Mouse (Mus musculus): ENCODE results near the gene Eya4.
A peak's percentile ranks its signal among the peaks of the same experiment; 100 is the strongest.

Gene Eya4

DNA sequence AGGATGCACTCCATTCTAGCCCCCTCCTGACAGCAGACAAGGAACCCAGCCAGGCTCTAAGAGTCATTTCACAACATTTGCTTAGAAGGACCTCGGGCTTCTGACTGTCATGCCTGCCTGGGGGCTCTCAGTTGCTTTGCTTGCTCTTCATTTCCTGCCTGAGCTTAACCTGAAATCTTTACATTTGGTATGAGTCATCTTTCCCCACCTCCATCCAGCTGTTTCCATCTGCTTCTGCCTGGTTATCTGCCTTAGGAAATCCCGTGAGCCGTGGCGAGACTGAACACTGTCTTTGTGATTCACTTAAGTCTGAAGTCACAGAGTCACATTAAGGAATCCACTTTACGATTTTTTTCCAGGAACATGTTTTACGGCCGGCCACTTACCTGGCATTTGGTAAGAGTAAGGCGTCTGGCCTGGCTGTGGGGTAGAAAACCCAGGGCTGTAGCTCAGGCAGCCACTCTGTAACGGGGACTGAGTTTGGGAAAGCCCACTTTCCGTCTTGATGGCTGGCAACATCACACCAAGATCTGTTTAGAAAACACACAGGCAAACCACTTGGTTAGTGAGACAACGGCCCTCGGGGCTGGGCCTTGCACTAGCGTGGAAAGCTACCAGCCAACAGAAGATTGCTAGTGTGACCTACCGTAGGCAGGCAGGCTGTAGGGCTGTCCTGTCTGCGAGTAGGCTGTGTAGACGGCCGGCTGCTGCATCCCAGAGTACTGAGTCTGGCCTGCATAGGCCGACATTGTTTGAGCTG lies 193.5 kb downstream of the Eya4 start:
- DNase-seq (ENCODE audit: low spot score in 2 of 2): no peak

- no peak for DNase-seq (ENCODE audit: low spot score in 2 of 2)
These were observed 200.2 kb downstream of the Eya4 start for GRCm38 (mm10) chr10:23150401-23150800.

DNA sequence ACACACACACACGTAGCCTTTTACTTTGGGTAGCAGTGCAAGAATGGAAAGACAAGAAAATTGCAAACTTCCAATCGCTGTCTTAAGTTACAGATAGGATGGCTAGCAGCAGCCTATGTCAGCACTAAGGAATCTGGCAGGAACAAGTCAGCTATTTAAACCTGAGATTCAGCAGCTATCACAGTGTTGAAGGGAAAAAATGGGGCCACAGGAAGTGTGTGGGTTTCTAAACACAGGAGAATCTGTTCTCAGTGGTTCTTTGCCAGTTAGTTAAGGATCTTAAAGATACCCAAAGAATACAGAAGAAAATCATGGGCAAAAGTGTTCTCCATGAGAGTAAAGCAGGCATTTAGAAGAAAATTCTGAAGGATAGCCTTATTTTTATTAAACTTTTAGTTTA lies 206.0 kb downstream of the Eya4 start:
- DNase-seq (ENCODE audit: low spot score in 2 of 2): no peak

DNA sequence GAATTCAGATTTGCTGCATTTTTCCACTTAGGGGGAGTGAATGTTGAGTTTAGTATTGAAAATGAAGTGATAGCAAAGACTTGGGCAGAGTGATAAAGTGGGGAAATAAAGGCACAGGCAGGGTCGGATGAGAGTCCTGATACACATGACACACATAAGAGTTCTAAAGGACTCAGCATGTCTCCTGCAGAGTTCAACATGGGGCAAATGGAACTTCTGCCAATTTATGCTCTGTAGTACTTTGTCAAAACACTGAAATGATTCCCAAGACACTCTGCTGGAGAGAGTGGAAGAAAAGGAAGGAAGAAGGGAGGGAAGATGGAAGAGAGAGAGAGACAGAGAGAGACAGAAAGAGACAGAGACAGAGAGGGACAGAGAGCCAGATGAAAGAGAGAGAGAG lies 222.6 kb downstream of the Eya4 start:
- DNase-seq (ENCODE audit: low spot score in 2 of 2): no peak

GRCm38 (mm10) chr10:23127151-23127550 lies 223.4 kb downstream of the Eya4 start:
- DNase-seq (ENCODE audit: low spot score in 2 of 2): no peak

- DNase-seq (ENCODE audit: low spot score in 2 of 2): no peak
These were observed 224.1 kb downstream of the Eya4 start for GRCm38 (mm10) chr10:23126529-23126928.

DNA sequence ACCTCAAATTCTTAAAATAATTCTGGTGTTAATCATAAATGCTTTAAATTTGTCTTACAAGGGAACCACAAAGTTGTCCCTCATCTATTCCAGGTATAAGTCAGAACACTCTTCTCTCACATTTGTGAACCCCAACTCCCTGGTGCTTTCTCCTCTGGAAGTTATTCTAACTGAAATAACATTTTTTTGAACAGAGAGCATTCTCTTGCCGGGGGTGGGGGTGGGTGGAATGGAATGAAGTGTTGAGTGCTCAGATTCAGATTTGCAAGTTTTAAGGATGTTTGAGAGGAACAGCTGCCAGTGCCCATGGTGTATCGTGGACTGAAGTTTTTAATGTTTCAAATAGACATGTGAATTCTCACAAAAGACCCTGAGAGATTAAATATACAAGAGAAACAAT lies 230.1 kb downstream of the Eya4 start:
- DNase-seq (ENCODE audit: low spot score in 2 of 2): no peak

DNA sequence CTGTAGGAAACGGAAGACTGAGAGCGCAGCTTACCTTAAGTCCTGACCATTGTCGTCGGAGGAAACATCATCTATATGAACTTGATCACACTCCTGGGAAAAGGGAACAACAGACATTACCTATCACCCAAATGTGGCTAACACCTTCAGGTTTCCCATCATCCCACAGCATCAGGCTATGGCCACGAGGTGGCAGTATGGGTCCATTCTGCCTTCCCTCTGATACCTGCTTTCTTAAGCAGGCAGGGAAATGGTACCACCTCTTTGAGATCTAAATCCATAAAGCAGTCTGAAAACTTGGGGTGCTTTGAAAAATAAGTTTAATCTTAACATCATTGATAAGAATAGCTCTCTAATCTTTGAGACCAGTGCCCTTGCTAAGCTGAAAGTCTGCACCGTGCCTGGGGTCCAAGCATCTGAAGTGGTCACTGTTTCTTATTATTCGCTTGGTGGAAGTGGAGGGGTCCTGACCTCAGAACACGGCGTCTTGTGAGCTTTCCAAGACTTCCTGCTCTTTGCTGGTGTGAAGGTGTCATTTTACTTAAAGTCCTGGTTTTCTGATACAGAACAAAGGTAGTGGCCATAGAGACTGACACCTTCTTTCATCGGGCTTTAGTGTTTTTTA lies 233.7 kb downstream of the Eya4 start:
- DNase-seq (ENCODE audit: low spot score in 2 of 2): peak; percentile 80

DNA sequence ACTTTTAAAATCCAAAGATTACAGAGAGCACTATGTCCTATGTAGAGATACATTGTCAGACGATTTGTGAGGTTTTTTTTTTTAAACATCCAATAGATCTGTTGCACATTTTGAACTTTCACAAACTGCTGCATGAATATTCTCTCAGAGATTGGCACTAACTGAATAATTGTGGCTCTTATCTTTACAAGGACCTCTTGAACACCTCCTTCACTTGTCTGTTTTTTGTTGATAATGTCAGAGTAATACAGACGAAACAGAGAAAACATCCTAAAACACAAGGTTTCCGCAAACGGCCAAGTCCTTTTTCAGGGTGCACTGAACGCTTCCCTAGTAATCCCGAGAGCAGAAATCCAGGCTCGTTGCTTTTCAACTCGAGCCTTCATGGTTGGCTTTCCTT lies 234.5 kb downstream of the Eya4 start:
- DNase-seq (ENCODE audit: low spot score in 2 of 2): no peak

GRCm38 (mm10) chr10:23115321-23115720 lies 235.3 kb downstream of the Eya4 start:
- DNase-seq (ENCODE audit: low spot score in 2 of 2): no peak

GRCm38 (mm10) chr10:23108122-23108521 lies 242.5 kb downstream of the Eya4 start:
- no peak for DNase-seq (ENCODE audit: low spot score in 2 of 2)

DNA sequence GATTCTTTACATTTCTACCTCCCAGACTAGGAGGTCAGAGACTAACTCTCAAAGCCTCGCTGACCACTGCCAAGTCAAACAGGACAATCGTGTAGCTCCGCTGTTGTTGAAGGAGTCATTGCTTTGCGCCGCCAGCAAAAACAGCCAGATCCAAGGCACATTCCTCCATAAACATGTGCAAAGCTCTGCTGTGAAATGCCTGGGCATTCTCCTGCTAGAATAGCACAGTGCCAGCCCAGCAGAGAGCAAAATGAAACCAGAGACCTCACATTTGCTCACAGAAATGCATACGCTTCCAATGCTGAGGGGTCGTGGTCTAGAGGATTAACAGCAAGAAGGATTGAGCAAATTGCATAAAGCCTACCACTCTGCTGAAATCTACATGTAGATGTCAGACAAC lies 258.1 kb downstream of the Eya4 start:
- no peak for DNase-seq (ENCODE audit: low spot score in 2 of 2)

GRCm38 (mm10) chr10:23091552-23091951 lies 259.0 kb downstream of the Eya4 start:
- no peak for DNase-seq (ENCODE audit: low spot score in 2 of 2)

GRCm38 (mm10) chr10:23090323-23090722 lies 260.3 kb downstream of the Eya4 start:
- no peak for DNase-seq (ENCODE audit: low spot score in 2 of 2)

DNA sequence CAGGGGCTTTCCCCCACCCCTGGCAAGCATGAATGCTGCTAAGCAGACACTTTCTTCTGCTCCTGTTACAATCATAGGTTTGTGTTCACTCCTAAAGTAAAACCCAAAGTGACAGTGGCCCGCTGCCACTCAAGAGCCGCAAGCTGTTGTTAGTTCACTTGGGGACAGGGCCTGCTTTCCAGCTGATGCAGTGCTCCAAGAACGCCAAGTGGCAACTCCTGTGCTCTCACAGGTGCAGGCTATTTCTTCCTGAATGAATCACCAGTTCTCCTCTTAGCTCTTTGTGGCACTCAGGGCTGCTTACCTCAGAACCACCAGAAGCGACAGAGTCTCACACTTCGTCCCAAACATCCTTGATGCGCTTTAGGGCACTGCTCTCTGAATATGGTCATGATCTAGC lies 261.3 kb downstream of the Eya4 start:
- DNase-seq (ENCODE audit: low spot score in 2 of 2): no peak

- DNase-seq (ENCODE audit: low spot score in 2 of 2): no peak
These were observed 261.8 kb downstream of the Eya4 start for GRCm38 (mm10) chr10:23088764-23089163.

- peak; percentile 55 to 78 for DNase-seq (ENCODE audit: low spot score in 2 of 2)
These were observed 264.0 kb downstream of the Eya4 start for GRCm38 (mm10) chr10:23086352-23087215.

GRCm38 (mm10) chr10:23081548-23081828 lies 269.1 kb downstream of the Eya4 start:
- DNase-seq (ENCODE audit: low spot score in 2 of 2): no peak

- peak; percentile 80 to 88 for DNase-seq (ENCODE audit: low spot score in 2 of 2)
These were observed 269.6 kb downstream of the Eya4 start for GRCm38 (mm10) chr10:23080749-23081547.

DNA sequence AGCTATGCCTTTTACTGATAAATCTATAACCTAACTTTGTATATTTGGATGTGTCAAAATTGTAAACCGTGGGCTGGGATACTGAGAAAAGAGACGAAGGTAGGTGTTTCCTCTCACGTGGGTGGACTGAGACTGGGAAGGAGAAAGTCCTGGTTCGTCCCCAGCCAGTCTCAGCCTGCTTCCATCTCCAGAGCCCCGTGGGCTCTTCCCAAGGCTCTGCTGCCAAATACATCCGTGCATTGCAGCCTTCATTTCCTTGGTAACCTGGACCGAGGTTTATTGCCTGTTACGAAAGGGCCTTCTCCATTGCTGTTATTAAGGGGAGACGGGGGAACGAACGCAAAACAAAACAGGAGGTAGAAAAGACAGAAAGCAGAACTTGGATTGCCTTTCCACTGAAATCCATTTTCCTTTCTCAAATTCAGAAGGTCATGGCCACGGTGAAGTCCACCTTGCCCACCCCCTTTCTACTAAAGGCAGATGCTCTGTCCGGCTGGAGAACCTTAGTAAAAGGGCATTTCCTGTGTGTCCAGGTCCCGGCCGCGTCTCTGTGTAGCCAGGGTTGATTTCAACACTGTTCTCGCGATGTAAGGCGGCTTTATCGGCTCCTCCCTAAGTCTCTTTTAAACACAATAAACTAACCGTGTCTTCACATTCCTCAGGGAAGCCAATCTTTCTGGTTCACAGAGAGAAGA lies 273.7 kb downstream of the Eya4 start:
- no peak for DNase-seq (ENCODE audit: low spot score in 2 of 2)

DNA sequence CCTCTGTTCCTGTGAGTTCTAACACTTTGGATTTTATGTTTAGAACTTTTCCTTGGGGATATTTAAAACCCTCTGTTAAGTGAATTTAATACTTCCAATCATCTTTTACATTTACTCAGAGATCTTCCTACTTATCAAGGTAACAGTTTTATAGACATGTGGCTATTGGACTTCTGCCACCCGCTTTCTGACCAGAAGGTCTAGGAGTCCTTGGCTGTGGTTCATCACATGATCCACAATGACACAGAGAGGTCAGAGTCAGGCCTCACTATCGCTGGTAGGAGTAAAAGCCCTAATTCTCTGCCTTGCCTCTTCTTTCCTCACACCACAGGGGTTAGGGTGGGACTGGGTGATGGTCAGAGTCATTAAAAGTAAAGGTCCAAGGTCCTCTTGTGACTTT lies 277.2 kb downstream of the Eya4 start:
- DNase-seq (ENCODE audit: low spot score in 2 of 2): no peak

Measured in frontal cortex, postnatal 25 days (tissue).